Mouse (Mus musculus) forebrain, embryonic 13.5 days (tissue): ENCODE measurements around the gene Mettl24. TPM values are rescaled to one million over a fixed set of nuclear protein-coding genes. Genes with fewer than 3 reads are reported as not detected.

Experiments used
- ATAC-seq: fragments of 200-750 bp; cut with Nextera tagmentation; 2 replicates; pipeline ENCODE4 v1.8.0; 2017
- H3K27ac ChIP-seq: fragments of 300-500 bp; sonication (generic); 2 replicates; pipeline ENCODE4 v1.5.1; 2015; ENCODE audit warnings: inconsistent platforms, mild to moderate bottlenecking, moderate library complexity
- H3K27me3 ChIP-seq: fragments of 300-500 bp; sonication (generic); 2 replicates; pipeline ENCODE4 v1.6.1; 2015; ENCODE audit warnings: mild to moderate bottlenecking, inconsistent platforms
- H3K36me3 ChIP-seq: fragments of 300-500 bp; sonication (generic); 2 replicates; pipeline ENCODE4 v1.6.1; 2015; ENCODE audit warnings: mild to moderate bottlenecking, inconsistent platforms; ENCODE audit not compliant: poor library complexity, severe bottlenecking
- H3K4me1 ChIP-seq: fragments of 300-500 bp; sonication (generic); 2 replicates; pipeline ENCODE4 v1.6.1; 2015; ENCODE audit warnings: inconsistent platforms
- H3K4me2 ChIP-seq: fragments of 300-500 bp; sonication (generic); 2 replicates; pipeline ENCODE4 v1.6.1; 2015; ENCODE audit warnings: inconsistent platforms, mild to moderate bottlenecking, moderate library complexity
- H3K4me3 ChIP-seq: fragments of 300-500 bp; sonication (generic); 2 replicates; pipeline ENCODE4 v1.5.1; 2015; ENCODE audit warnings: mild to moderate bottlenecking, inconsistent platforms
- H3K9ac ChIP-seq: fragments of 300-500 bp; sonication (generic); 2 replicates; pipeline ENCODE4 v1.6.1; 2015; ENCODE audit warnings: mild to moderate bottlenecking, inconsistent platforms
- H3K9me3 ChIP-seq: fragments of 300-500 bp; sonication (generic); replicated peaks from 2 replicates; pipeline ENCODE4 v1.6.1; 2016; ENCODE audit warnings: inconsistent platforms
- WGBS: fragments of 180-500 bp; shearing (Covaris S2); methylation state at CpG from one replicate; pipeline ENCODE4 v1.1.7; 2015; 5-methylcytosine and 5-hydroxymethylcytosine counted together
- polyA plus RNA-seq: library from polyadenylated mRNA; unstranded; fragments of >200 nt; fragmentation: Nextera tagmentation; extraction: Ambion mirVana; gene quantifications from 2 replicates; pipeline ENCODE4 v1.2.1, GENCODE M21; 2015

Mettl24 gene
- polyA plus RNA-seq, 1 experiment from 2014 or later, result 0.21 TPM

DNA sequence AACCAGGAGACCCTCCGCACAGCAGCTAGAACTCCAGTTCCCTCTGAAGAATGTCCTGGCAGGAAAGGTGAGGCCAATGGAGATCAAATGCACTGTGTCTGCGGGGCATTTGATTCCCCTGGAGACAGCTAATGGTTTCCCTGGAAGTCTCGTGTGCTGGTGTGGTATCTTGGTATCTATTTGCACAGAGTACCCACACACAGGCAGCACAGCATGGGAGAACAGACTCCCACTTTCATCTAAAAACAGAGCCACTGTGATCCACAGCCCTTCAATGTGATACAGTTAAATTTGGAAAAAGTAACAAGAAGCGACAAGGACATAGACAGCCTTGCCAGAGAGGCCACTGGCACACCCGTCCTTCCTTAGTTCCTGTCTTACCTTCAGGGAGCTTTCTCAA, 160.8 kb downstream of the Mettl24 start:
- Histone ChIP-seq H3K9ac (no peak overlapping the region), H3K27ac (no peak overlapping the region), H3K9me3 (no peaks in the 10 kb centered on the region), H3K36me3 (peaks cover 65% of the 10 kb centered on the region), H3K27me3 (no peaks in the 10 kb centered on the region), H3K4me2 (no peak overlapping the region), H3K4me3 (no peak overlapping the region), H3K4me1 (no peaks in the 10 kb centered on the region)
- 81% methylated on average over 5 of the region's 5 CpGs for WGBS
- no peak for ATAC-seq

DNA sequence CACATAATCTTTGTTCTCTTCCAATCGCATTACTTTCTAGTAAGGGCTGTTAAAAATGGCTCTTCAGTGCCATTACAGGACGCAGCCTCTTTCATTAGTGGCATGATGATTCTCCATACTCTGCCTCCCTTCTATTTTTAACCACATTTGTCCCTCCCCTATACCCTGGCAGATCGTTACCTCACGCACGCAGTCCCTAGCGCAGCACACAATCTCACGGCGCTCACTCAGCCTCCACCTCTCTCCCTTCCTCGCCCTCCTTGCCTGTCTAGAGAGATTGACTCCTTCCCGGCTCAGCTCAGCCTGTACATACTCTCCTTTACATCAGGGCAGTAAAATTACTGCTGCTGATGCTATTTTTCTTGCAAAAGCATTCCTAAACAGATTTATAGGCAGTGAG, 161.5 kb downstream of the Mettl24 start:
- ATAC-seq, result no peak
- H3K4me2 ChIP-seq, result no peak overlapping the region

DNA sequence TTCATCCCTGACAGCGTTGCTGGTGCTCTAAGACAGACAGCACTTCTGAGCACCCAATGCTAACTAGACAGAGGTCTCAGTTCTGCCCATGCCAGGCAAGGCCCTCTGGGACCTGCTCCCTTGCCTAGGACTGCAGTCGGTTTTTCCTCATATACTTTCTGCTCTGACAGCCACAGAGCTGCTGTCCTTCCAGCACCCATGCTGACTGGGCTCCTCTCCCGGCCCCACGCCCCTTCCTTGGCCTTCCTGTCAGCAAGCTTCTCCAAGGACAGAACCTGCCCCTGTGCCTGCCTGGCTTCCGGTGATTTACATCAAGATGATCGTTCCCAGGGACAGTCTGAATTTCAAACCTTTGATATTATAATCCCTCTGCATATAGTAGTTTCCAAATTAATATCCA, 162.5 kb downstream of the Mettl24 start:
- peaks cover 8% of the 10 kb centered on the region for H3K4me1 ChIP-seq
- no peak overlapping the region for H3K9ac ChIP-seq
- no peak overlapping the region for H3K4me2 ChIP-seq
- WGBS, result 90% methylated on average over 6 of the region's 6 CpGs
- H3K36me3 ChIP-seq, result peaks cover 69% of the 10 kb centered on the region
- no peaks in the 10 kb centered on the region for H3K9me3 ChIP-seq
- no peak for ATAC-seq
- H3K4me3 ChIP-seq, result no peak overlapping the region
- H3K27ac ChIP-seq, result no peak overlapping the region
- H3K27me3 ChIP-seq, result no peaks in the 10 kb centered on the region

More for the DNA sequence above, 161.5 kb downstream of the Mettl24 start:
- no peaks in the 10 kb centered on the region for H3K9me3 ChIP-seq
- H3K4me1 ChIP-seq, result peaks cover under 1% of the 10 kb centered on the region; the same call in 1 of the 2 replicates
- peaks cover 69% of the 10 kb centered on the region for H3K36me3 ChIP-seq
- H3K4me3 ChIP-seq, result no peak overlapping the region
- H3K27ac ChIP-seq, result no peak overlapping the region
- 69% methylated on average over 10 of the region's 10 CpGs for WGBS
- H3K9ac ChIP-seq, result no peak overlapping the region
- H3K27me3 ChIP-seq, result no peaks in the 10 kb centered on the region

DNA sequence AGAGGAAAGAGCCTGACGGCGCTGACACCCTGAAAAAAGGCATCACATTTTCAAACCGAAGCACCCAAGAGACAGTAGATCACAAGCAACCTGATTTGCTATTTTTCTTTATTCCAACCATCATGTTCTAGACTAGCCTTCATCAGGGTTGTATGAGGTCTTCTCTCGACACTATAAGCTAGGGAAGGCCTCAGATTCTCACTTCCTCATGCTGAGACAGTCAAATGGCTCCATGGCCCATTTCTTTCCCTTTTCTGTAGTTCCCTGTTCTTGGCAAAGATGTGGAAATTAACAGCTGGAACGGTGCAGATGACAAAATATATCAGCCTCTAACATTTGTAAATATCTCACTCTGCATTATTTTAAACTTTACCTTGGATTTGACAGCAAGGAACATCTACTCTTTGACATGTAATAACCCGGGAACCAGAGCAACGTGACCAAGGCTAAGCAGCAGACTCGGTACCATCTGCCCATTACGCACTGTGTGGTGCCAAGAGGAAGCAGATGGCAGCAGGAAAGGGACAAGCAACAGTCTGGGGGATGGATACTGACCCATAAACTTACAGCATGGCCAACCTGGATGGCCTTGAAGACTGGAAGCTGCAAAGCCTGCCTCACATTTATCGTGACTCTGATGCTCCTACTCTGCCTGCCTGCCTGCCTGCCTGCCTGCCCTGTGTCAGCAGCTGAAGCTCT, 164.2 kb downstream of the Mettl24 start:
- Histone ChIP-seq H3K4me1 (peaks cover 8% of the 10 kb centered on the region), H3K27me3 (no peaks in the 10 kb centered on the region), H3K27ac (no peak overlapping the region), H3K9ac (no peak overlapping the region), H3K4me2 (no peak overlapping the region), H3K9me3 (no peaks in the 10 kb centered on the region), H3K36me3 (peaks cover 53% of the 10 kb centered on the region), H3K4me3 (no peak overlapping the region)
- no peak for ATAC-seq
- WGBS, result 94% methylated on average over 10 of the region's 10 CpGs

DNA sequence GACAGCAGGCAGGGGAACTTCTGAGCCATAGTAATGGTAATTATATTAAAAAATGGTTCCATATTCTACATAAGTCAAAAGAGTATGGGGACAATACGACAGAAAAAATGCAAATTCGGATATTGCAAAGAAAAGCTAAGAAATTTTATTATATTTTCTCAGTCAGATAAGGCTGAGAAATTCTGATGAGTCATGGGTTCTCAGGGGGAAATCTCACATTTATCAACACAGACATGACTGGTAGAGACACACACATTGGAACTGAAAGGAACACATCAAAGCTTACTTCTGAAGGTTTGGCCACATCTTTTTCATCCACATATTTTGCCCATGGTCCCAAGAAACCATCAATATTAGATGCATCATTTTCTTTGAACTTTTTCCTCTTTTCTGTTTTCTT, 167.6 kb downstream of the Mettl24 start:
- WGBS, result 89% methylated on average over 2 of the region's 2 CpGs
- H3K4me3 ChIP-seq, result no peak overlapping the region
- H3K27me3 ChIP-seq, result no peaks in the 10 kb centered on the region
- peaks cover 30% of the 10 kb centered on the region for H3K36me3 ChIP-seq
- no peak overlapping the region for H3K4me2 ChIP-seq
- H3K4me1 ChIP-seq, result peaks cover 8% of the 10 kb centered on the region
- no peaks in the 10 kb centered on the region for H3K9me3 ChIP-seq
- no peak overlapping the region for H3K27ac ChIP-seq
- H3K9ac ChIP-seq, result no peak overlapping the region
- no peak for ATAC-seq

DNA sequence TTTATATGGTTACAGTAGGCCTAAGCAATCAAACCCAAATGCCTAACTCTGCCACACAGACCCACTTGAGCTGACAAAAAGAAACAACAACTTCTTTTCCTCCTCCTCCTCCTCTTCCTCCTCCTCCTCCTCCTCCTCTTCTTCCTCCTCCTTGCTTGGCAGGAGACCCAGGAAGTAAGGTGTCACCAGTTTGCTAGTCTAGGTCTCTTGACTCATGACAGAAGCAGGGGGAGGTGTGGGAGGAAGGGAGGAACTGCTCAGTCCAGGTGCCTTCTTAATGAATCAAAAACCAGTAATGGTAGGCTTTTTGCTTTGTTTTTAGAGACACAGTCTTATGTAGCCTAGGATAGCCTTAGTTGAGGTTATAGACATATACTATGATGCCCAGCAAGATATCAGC, 168.1 kb downstream of the Mettl24 start:
- no peaks in the 10 kb centered on the region for H3K9me3 ChIP-seq
- no peak overlapping the region for H3K27ac ChIP-seq
- no peak for ATAC-seq
- no peak overlapping the region for H3K9ac ChIP-seq
- H3K4me1 ChIP-seq, result peaks cover 8% of the 10 kb centered on the region
- no peak overlapping the region for H3K4me2 ChIP-seq
- peaks cover 28% of the 10 kb centered on the region for H3K36me3 ChIP-seq
- H3K4me3 ChIP-seq, result no peak overlapping the region
- H3K27me3 ChIP-seq, result no peaks in the 10 kb centered on the region

DNA sequence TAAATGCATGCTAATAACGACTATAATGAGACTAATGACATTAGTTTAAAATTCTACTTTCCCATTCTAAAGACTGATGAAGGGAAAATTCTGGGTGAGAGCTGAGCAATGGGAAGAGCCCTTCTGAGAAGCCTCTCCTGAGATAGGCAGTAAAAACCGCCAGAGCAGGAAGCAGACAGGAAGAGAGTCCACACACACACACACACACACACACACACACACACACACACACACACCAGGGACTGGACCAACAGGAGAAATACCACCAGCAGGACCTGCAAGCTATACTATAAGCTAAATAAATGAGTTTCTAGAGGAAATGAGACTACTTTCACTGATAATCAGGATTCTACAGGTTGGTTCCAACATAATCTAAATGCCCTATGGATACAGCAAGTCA, 172.5 kb downstream of the Mettl24 start:
- no peaks in the 10 kb centered on the region for H3K36me3 ChIP-seq
- no peaks in the 10 kb centered on the region for H3K27me3 ChIP-seq
- H3K27ac ChIP-seq, result no peak overlapping the region
- no peaks in the 10 kb centered on the region for H3K9me3 ChIP-seq
- 78% methylated on average over 2 of the region's 2 CpGs for WGBS
- no peak overlapping the region for H3K9ac ChIP-seq
- H3K4me2 ChIP-seq, result no peak overlapping the region
- no peak for ATAC-seq
- no peak overlapping the region for H3K4me3 ChIP-seq
- H3K4me1 ChIP-seq, result peaks cover 6% of the 10 kb centered on the region

DNA sequence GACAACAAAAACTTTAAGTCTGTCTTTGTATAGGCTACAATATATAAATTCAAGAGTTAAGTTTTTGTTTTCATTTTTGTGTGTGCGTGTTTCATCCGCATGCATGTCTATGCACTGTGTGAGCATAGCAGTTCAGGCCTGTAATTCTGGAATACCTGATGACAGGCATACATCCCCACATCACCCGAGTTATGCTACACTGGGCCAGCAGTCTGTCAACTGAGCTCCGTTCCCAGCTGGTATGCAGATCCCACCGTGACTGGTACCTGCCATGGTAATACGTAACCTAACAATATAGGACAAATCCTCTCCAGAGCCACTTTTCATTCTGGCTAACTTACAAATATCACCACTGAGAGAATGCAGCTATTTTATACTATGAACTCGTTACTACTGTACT, 173.6 kb downstream of the Mettl24 start:
- no peak for ATAC-seq
- WGBS, result 92% methylated on average over 7 of the region's 7 CpGs
- H3K9me3 ChIP-seq, result no peaks in the 10 kb centered on the region
- H3K4me2 ChIP-seq, result no peak overlapping the region
- peaks cover 6% of the 10 kb centered on the region for H3K4me1 ChIP-seq
- H3K27me3 ChIP-seq, result no peaks in the 10 kb centered on the region
- H3K9ac ChIP-seq, result no peak overlapping the region
- H3K4me3 ChIP-seq, result no peak overlapping the region
- H3K36me3 ChIP-seq, result no peaks in the 10 kb centered on the region
- no peak overlapping the region for H3K27ac ChIP-seq

DNA sequence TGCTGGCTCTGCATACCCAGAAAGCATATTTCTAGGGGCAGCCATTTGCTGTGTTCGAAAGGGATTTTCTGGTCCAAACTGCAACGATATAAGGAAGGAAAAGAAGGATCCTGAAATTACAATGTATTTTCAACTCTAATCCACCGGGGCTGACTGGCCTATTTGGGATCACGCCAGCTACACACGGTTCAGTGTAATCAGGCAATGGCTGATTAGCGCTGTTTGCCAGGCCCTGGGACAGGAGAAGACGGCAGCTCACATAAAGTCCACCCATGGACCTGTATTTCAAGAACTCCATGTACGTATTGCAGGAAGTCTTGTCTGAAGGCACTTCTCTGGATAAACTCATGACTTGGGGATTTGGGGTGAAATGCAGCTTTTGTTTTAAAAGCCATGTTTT, 174.5 kb downstream of the Mettl24 start:
- Histone ChIP-seq H3K9me3 (no peaks in the 10 kb centered on the region), H3K36me3 (no peaks in the 10 kb centered on the region), H3K27me3 (no peaks in the 10 kb centered on the region), H3K4me2 (no peak overlapping the region), H3K4me1 (peaks cover 6% of the 10 kb centered on the region), H3K9ac (no peak overlapping the region), H3K4me3 (no peak overlapping the region), H3K27ac (no peak overlapping the region)
- ATAC-seq, result no peak
- WGBS, result 63% methylated on average over 8 of the region's 8 CpGs

Other genes with a start within 250 kb of the Mettl24 start
- not detected in 2 replicates for gene Slc22a16, start 112.9 kb upstream of the Mettl24 start, polyA plus RNA-seq
- gene Ddo, start 53.3 kb upstream of the Mettl24 start, polyA plus RNA-seq, result 0.25 and 0.44 TPM in 2 replicates
- gene Cdc40, start 200.0 kb downstream of the Mettl24 start, polyA plus RNA-seq, result 33.8 and 35.0 TPM in 2 replicates
- 61.5 and 65.6 TPM in 2 replicates for gene Wasf1, start 200.2 kb downstream of the Mettl24 start, polyA plus RNA-seq